Mouse (Mus musculus) ES-CJ7 (cell line): Measurements from ENCODE around the gene Defb46.

ENCODE experiments used
- DNase-seq: peaks from one replicate; pipeline ENCODE4 v3.0.0; 2011; ENCODE audit warnings: low read depth, low spot score

Gene Defb46

DNA sequence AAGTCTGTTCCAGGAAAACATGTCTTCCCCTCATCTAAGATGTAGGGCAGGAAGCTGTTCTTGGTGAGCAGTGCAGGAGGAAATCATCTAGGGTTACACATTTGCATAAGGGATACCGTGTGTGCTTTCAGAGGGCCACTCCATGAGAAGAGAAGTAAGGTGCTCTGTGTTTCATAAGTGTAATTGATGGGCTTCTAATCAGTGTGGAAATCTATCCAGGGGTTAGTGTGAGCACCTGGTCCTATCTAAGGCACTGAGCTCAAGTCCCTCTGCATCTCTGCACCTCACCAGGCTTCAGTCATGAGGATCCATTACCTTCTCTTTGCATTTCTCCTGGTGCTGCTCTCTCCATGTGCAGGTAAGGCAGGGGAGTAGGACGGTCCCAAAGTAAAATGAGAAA, at the start of gene Defb46:
Defb46 (plus strand) TSS at position 301 of the 400 bp plus-strand sequence.
- DNase-seq: no peak

DNA sequence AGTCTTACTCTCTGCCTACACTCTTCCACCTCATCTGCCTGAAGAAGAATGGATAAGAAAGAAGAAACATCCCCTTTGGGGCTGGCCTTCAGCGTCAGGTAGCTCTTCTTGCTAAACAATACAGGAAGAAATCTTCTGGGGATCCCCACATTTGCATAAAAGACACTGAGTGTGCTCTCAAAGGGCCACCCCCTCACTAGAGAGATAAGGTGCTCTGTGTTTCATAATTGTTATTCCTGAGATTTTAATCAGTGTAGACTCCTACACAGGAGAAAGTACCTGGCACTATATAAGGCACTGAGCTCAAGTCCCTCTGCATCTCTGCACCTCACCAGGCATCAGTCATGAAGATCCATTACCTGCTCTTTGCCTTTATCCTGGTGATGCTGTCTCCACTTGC, 14.6 kb upstream of the Defb46 start, which contains the start of gene Defb6:
Defb6 (plus strand) TSS at position 318 of the 400 bp plus-strand sequence.
- no peak for DNase-seq

DNA sequence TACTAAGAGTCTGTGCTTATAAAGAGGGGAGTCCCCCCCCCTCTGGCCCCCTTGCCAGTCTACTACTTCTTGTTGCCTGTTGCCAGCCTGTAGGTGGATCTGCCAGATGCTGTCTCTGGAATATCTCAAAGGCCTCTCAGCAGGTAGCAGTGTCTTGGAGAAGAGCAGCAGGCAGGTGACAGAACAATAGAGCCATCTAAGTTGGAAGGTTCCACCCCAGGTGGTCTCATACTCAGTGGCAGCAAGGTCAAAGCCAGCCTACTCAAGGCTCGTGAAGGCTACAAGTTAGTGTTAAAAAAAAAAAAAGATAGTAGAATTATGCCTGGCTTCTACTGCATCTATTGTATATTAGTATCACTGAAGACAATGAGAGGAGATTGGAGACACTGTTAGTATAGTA, 1.6 kb upstream of the Defb46 start:
- DNase-seq: peak; percentile 87

DNA sequence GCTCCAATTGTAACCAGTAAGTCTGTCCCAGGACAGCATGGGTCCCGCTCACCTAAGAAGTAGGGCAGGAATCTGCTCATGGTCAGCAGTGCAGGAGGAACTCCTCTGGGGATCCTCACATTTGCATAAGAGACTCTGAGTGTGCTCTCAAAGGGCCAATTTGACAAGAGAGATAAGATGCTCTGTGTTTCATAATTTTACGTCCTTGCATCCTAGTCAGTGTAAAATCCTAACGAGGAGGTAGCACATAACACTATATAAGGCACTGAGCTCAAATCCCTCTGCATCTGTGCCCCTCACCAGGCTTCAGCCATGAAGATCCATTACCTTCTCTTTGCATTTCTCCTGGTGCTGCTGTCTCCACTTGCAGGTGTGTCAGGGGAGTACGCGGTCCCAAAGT, 7.6 kb downstream of the Defb46 start, which contains the start of gene Defb5:
Defb5 (plus strand) TSS at position 301 of the 400 bp plus-strand sequence.
- DNase-seq: peak; percentile 1

DNA sequence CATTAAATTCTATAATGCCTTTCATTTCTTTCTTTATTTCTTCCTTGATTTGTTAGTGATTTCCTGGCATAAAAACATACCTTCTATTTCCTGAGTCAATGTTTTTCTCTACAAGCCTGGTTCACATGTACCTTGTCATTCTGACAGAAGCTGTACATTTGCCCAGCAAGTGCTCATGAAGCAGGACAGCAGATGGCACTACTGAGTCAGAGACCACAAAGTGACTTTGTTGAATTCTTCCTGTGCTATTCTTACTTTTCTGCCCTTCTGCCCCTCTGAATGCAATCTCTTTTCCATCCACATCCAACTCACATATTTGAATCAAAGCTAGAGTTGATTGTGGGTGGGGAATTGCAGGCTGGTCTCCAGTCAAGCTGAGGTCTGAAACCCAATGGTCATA, 18.4 kb downstream of the Defb46 start:
- DNase-seq: peak; percentile 58

DNA sequence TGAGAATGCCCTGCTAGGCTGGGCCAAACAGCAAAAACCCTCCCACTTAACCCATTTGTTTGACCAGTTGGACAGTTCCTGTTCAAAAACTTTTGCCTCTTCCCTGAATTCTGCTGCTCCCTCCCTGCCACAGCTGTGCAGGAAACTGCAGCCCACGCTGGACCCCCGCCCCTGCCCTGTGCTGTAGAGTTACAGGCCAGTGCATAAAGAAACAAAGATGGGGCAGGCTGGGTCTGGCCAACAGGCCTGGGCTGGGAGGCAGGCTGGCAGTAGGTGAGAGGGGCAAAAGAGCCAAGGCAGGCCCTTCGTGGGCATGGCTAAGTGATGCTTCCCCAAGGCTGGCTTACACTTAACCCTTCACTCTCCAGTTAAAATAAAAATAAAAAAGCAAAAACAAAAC, 20.0 kb downstream of the Defb46 start:
- DNase-seq: no peak
